Mouse (Mus musculus) spleen, postnatal 4 days (tissue): ENCODE measurements around the gene Npc2.

Experiments used
- DNase-seq, 2 experiments: peaks; one replicate each; pipeline ENCODE4 v3.0.0; 2022; ENCODE audit warnings: low spot score in 2 of 2

Gene Npc2

GRCm38 (mm10) chr12:84772726-84773441, at the start of gene Npc2, which contains the start of gene Isca2:
Gene Npc2, minus strand, starts transcription at chr12:84773152.
Gene Isca2, plus strand, starts transcription at chr12:84773251.
- peak; percentile 97 for DNase-seq

- DNase-seq: peak; percentile 71
Observed at GRCm38 (mm10) chr12:84819236-84820168, 46.5 kb upstream of the Npc2 start.

- DNase-seq: peak in 1 of 2 experiments; percentile 67
Observed at GRCm38 (mm10) chr12:84818496-84818895, 45.5 kb upstream of the Npc2 start.

GRCm38 (mm10) chr12:84814663-84815325, 41.8 kb upstream of the Npc2 start:
- DNase-seq: no peak

- DNase-seq: peak in 1 of 2 experiments; percentile 61
Observed at GRCm38 (mm10) chr12:84813773-84814172, 40.8 kb upstream of the Npc2 start.

- DNase-seq: no peak
Observed at GRCm38 (mm10) chr12:84812004-84812403, 39.1 kb upstream of the Npc2 start.

- DNase-seq: no peak
Observed at GRCm38 (mm10) chr12:84811510-84811909, 38.6 kb upstream of the Npc2 start.

GRCm38 (mm10) chr12:84810810-84811209, 37.9 kb upstream of the Npc2 start:
- no peak for DNase-seq

GRCm38 (mm10) chr12:84809033-84809432, 36.1 kb upstream of the Npc2 start:
- DNase-seq: no peak

GRCm38 (mm10) chr12:84807351-84807750, 34.4 kb upstream of the Npc2 start:
- DNase-seq: no peak

- DNase-seq: no peak
Observed at GRCm38 (mm10) chr12:84806726-84807125, 33.8 kb upstream of the Npc2 start.

GRCm38 (mm10) chr12:84806010-84806409, 33.1 kb upstream of the Npc2 start:
- no peak for DNase-seq

- DNase-seq: no peak
Observed at GRCm38 (mm10) chr12:84805228-84805842, 32.4 kb upstream of the Npc2 start.

GRCm38 (mm10) chr12:84802625-84803024, 29.7 kb upstream of the Npc2 start:
- no peak for DNase-seq

GRCm38 (mm10) chr12:84801532-84802110, 28.7 kb upstream of the Npc2 start:
- peak in 1 of 2 experiments; percentile 59 for DNase-seq

- DNase-seq: no peak
Observed at GRCm38 (mm10) chr12:84800419-84800818, 27.5 kb upstream of the Npc2 start.

- DNase-seq: peak; percentile 40 to 65
Observed at GRCm38 (mm10) chr12:84799086-84799485, 26.1 kb upstream of the Npc2 start.

GRCm38 (mm10) chr12:84794647-84795046, 21.7 kb upstream of the Npc2 start:
- no peak for DNase-seq

GRCm38 (mm10) chr12:84792629-84793028, 19.7 kb upstream of the Npc2 start:
- DNase-seq: no peak

GRCm38 (mm10) chr12:84790853-84791252, 17.9 kb upstream of the Npc2 start:
- no peak for DNase-seq

- no peak for DNase-seq
Observed at GRCm38 (mm10) chr12:84786091-84786490, 13.1 kb upstream of the Npc2 start.
